Mouse (Mus musculus): ENCODE measurements around the gene Wdcp. TPM values are rescaled to one million over a fixed set of nuclear protein-coding genes. Genes with fewer than 3 reads are reported as not detected.

Gene Wdcp
- total and polyA plus RNA-seq, 2 experiments: 7.4 to 8.0 TPM

GRCm38 (mm10) chr12:4889251-4889650 is 46.1 kb downstream of the Wdcp start:
- TF ChIP-seq POLR2A (IDR thresholded peaks at IDR 0.05; ENCODE audit: extremely low read depth, insufficient read depth, low read length) (no peak), CTCF (IDR thresholded peaks at IDR 0.05; ENCODE audit: low read depth, low read length) (no peak)
- 95% methylated on average over 2 of the region's 2 CpGs for WGBS
- no peak for DNase-seq (ENCODE audit: extremely low read depth, low read depth, low spot score)
- Histone ChIP-seq H3K36me3 (ENCODE audit: control insufficient read depth, insufficient read depth, low read length) (peaks cover 24% of the 10 kb centered on the region), H3K4me1 (ENCODE audit: control insufficient read depth, insufficient read depth, low read length) (no peaks in the 10 kb centered on the region), H3K4me3 (ENCODE audit: insufficient read depth, low read depth, low read length) (no peak overlapping the region), H3K27ac (replicated peaks; ENCODE audit: insufficient read depth, low read depth, low read length) (no peak overlapping the region), H3K9ac (ENCODE audit: low read depth, low read length) (no peak overlapping the region), H3K27me3 (ENCODE audit: control insufficient read depth, insufficient read depth, low read length) (no peaks in the 10 kb centered on the region), H3K79me2 (ENCODE audit: control insufficient read depth, insufficient read depth, low read length) (no peaks in the 10 kb centered on the region)

GRCm38 (mm10) chr12:4889891-4890290 is 46.8 kb downstream of the Wdcp start:
- 94% methylated on average over 1 of the region's 1 CpGs for WGBS
- H3K4me3 ChIP-seq (ENCODE audit: insufficient read depth, low read depth, low read length): no peak overlapping the region
- TF ChIP-seq POLR2A (IDR thresholded peaks at IDR 0.05; ENCODE audit: extremely low read depth, insufficient read depth, low read length) (no peak), CTCF (IDR thresholded peaks at IDR 0.05; ENCODE audit: low read depth, low read length) (no peak)

GRCm38 (mm10) chr12:4898024-4898423 is 54.9 kb downstream of the Wdcp start:
- TF ChIP-seq POLR2A (IDR thresholded peaks at IDR 0.05; ENCODE audit: extremely low read depth, insufficient read depth, low read length) (no peak), CTCF (IDR thresholded peaks at IDR 0.05; ENCODE audit: low read depth, low read length) (no peak)
- Histone ChIP-seq H3K27ac (replicated peaks; ENCODE audit: insufficient read depth, low read depth, low read length) (no peak overlapping the region), H3K4me1 (ENCODE audit: control insufficient read depth, insufficient read depth, low read length) (no peaks in the 10 kb centered on the region), H3K4me3 (ENCODE audit: insufficient read depth, low read depth, low read length) (no peak overlapping the region), H3K9ac (ENCODE audit: low read depth, low read length) (no peak overlapping the region), H3K27me3 (ENCODE audit: control insufficient read depth, insufficient read depth, low read length) (no peaks in the 10 kb centered on the region), H3K79me2 (ENCODE audit: control insufficient read depth, insufficient read depth, low read length) (no peaks in the 10 kb centered on the region), H3K36me3 (ENCODE audit: control insufficient read depth, insufficient read depth, low read length) (peaks cover 14% of the 10 kb centered on the region)
- no peak for DNase-seq (ENCODE audit: extremely low read depth, low read depth, low spot score)
- 96% methylated on average over 5 of the region's 5 CpGs for WGBS

More at GRCm38 (mm10) chr12:4889891-4890290, 46.8 kb downstream of the Wdcp start:
- Histone ChIP-seq H3K36me3 (ENCODE audit: control insufficient read depth, insufficient read depth, low read length) (peaks cover 23% of the 10 kb centered on the region), H3K27ac (replicated peaks; ENCODE audit: insufficient read depth, low read depth, low read length) (no peak overlapping the region), H3K79me2 (ENCODE audit: control insufficient read depth, insufficient read depth, low read length) (no peaks in the 10 kb centered on the region), H3K27me3 (ENCODE audit: control insufficient read depth, insufficient read depth, low read length) (no peaks in the 10 kb centered on the region), H3K4me1 (ENCODE audit: control insufficient read depth, insufficient read depth, low read length) (no peaks in the 10 kb centered on the region), H3K9ac (ENCODE audit: low read depth, low read length) (no peak overlapping the region)
- DNase-seq (ENCODE audit: extremely low read depth, low read depth, low spot score): no peak

- Histone ChIP-seq H3K79me2 (ENCODE audit: control insufficient read depth, insufficient read depth, low read length) (no peaks in the 10 kb centered on the region; the same call in 1 of the 2 replicates), H3K27me3 (ENCODE audit: control insufficient read depth, insufficient read depth, low read length) (no peaks in the 10 kb centered on the region), H3K9ac (ENCODE audit: low read depth, low read length) (no peak overlapping the region), H3K36me3 (ENCODE audit: control insufficient read depth, insufficient read depth, low read length) (peaks cover 5% of the 10 kb centered on the region), H3K4me3 (ENCODE audit: insufficient read depth, low read depth, low read length) (no peak overlapping the region), H3K27ac (replicated peaks; ENCODE audit: insufficient read depth, low read depth, low read length) (no peak overlapping the region), H3K4me1 (ENCODE audit: control insufficient read depth, insufficient read depth, low read length) (no peaks in the 10 kb centered on the region)
- TF ChIP-seq POLR2A (IDR thresholded peaks at IDR 0.05; ENCODE audit: extremely low read depth, insufficient read depth, low read length) (no peak), CTCF (IDR thresholded peaks at IDR 0.05; ENCODE audit: low read depth, low read length) (no peak)
- WGBS: 79% methylated on average over 7 of the region's 7 CpGs
- no peak for DNase-seq (ENCODE audit: extremely low read depth, low read depth, low spot score)
Measured at GRCm38 (mm10) chr12:4905946-4906345, 62.8 kb downstream of the Wdcp start.

GRCm38 (mm10) chr12:4906476-4906875 is 63.4 kb downstream of the Wdcp start:
- DNase-seq (ENCODE audit: extremely low read depth, low read depth, low spot score): peak; percentile 51
- no peak overlapping the region; the same call in 1 of the 2 replicates for H3K27ac ChIP-seq (replicated peaks; ENCODE audit: insufficient read depth, low read depth, low read length)
- no peaks in the 10 kb centered on the region; the same call in 1 of the 2 replicates for H3K79me2 ChIP-seq (ENCODE audit: control insufficient read depth, insufficient read depth, low read length)
- H3K36me3 ChIP-seq (ENCODE audit: control insufficient read depth, insufficient read depth, low read length): peaks cover 2% of the 10 kb centered on the region; the same call in 1 of the 2 replicates
- no peaks in the 10 kb centered on the region for H3K4me1 ChIP-seq (ENCODE audit: control insufficient read depth, insufficient read depth, low read length)
- WGBS: 4% methylated on average over 7 of the region's 7 CpGs
- H3K4me3 ChIP-seq (ENCODE audit: insufficient read depth, low read depth, low read length): peak overlapping the region; percentile 96; the same call in 1 of the 2 replicates
- no peaks in the 10 kb centered on the region for H3K27me3 ChIP-seq (ENCODE audit: control insufficient read depth, insufficient read depth, low read length)
- TF ChIP-seq CTCF (IDR thresholded peaks at IDR 0.05; ENCODE audit: low read depth, low read length): no peak
- no peak for TF ChIP-seq POLR2A (IDR thresholded peaks at IDR 0.05; ENCODE audit: extremely low read depth, insufficient read depth, low read length)
- no peak overlapping the region for H3K9ac ChIP-seq (ENCODE audit: low read depth, low read length)

Data from liver, adult 2 months (tissue).